In the genomic region with DNA sequence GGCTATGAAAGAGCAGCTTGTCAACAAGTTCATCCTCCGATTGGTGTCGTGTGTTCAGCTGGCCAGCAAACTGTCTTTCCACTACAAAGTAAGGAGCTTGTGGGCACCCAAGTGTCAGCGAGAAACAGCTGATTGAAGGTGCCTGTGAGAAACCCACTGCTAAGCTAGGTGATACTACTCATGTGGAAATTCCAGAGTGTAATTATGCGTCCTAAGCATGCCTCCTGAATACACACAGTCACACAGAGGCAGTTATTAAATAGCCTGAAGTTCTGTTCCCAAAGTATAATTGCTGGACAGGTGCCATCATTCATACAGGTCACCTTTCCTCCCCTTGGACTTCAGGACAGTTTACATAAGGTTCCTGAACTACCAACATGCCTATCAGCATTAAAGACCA, we compare ENCODE assay signal across 16 mouse cellular contexts. TPM values are rescaled to one million over a fixed set of nuclear protein-coding genes. Genes with fewer than 3 reads are reported as not detected.
"Had no signal": no experiment of that assay in that cellular context is flagged by ENCODE, and none has a peak within 500 bp of the region (broad histone marks: within the 10 kb centered on the region; RNA-seq: fewer than 3 reads in every experiment).

No protein-coding gene starts in this region.

- H3K9me3 ChIP-seq: limb, embryonic 13.5 days; liver, embryonic 15.5 days; lung, embryonic 15.5 days; midbrain, embryonic 10.5 days; midbrain, embryonic 15.5 days; neural tube, embryonic 12.5 days had no signal

- ATAC-seq: intestine, embryonic 16.5 days; midbrain, embryonic 15.5 days had no signal

- H3K27ac ChIP-seq: limb, embryonic 13.5 days; liver, embryonic 15.5 days; lung, embryonic 15.5 days; midbrain, embryonic 10.5 days; midbrain, embryonic 15.5 days; neural tube, embryonic 12.5 days had no signal

- H3K9ac ChIP-seq: limb, embryonic 13.5 days; liver, embryonic 15.5 days; lung, embryonic 15.5 days; midbrain, embryonic 15.5 days; neural tube, embryonic 12.5 days had no signal

- H3K4me3 ChIP-seq: layer of hippocampus, adult 2 months; limb, embryonic 13.5 days; liver, embryonic 15.5 days; lung, embryonic 15.5 days; midbrain, embryonic 10.5 days; midbrain, embryonic 15.5 days; neural tube, embryonic 12.5 days had no signal

- DNase-seq: left cerebral cortex, postnatal 4 days; lung, postnatal 4 days; right cerebral cortex, postnatal 4 days; spleen, adult 18-20 months; thymus, adult 2 months; thymus, postnatal 25 days had no signal

- H3K4me2 ChIP-seq: limb, embryonic 13.5 days; liver, embryonic 15.5 days; lung, embryonic 15.5 days; midbrain, embryonic 15.5 days; neural tube, embryonic 12.5 days had no signal

- H3K4me1 ChIP-seq: neural tube, embryonic 12.5 days had no signal

- H3K27me3 ChIP-seq: lung, embryonic 15.5 days; midbrain, embryonic 15.5 days; neural tube, embryonic 12.5 days had no signal

RNA-seq across cellular contexts. Expression of gene Cntd1, which starts 5.0 kb away (rescaled TPM):
- total RNA-seq: liver, adult 2 months; monocyte, adult 5-6 weeks had no signal
- polyA plus RNA-seq: liver, adult 2 months had no signal
